Mouse (Mus musculus) midbrain, embryonic 13.5 days (tissue): ENCODE results near the gene Notch3. TPM values are rescaled to one million over a fixed set of nuclear protein-coding genes. Genes with fewer than 3 reads are reported as not detected.
"Not testable (repeated sequence)": the region's sequence is repeated elsewhere in the genome, so short reads cannot be mapped to it uniquely, and the experiment has no call there.

ENCODE experiments used
- ATAC-seq: fragments of 200-750 bp; cut with Nextera tagmentation; 2 replicates; pipeline ENCODE4 v1.8.0; 2017; ENCODE audit warnings: mild to moderate bottlenecking, moderate TSS enrichment, moderate library complexity
- H3K27ac ChIP-seq: fragments of 300-500 bp; sonication (generic); 2 replicates; pipeline ENCODE4 v1.5.1; 2015; ENCODE audit warnings: inconsistent platforms, mild to moderate bottlenecking, moderate library complexity
- H3K27me3 ChIP-seq: fragments of 300-500 bp; sonication (generic); 2 replicates; pipeline ENCODE4 v1.6.1; 2015; ENCODE audit warnings: mild to moderate bottlenecking, inconsistent platforms
- H3K36me3 ChIP-seq: fragments of 300-500 bp; sonication (generic); 2 replicates; pipeline ENCODE4 v1.6.1; 2015; ENCODE audit warnings: mild to moderate bottlenecking, inconsistent platforms
- H3K4me1 ChIP-seq: fragments of 300-500 bp; sonication (generic); replicated peaks from 2 replicates; pipeline ENCODE4 v1.6.1; 2015; ENCODE audit warnings: inconsistent platforms
- H3K4me2 ChIP-seq: fragments of 300-500 bp; sonication (generic); replicated peaks from 2 replicates; pipeline ENCODE4 v1.6.1; 2015; ENCODE audit warnings: moderate library complexity, mild to moderate bottlenecking, inconsistent platforms
- H3K4me3 ChIP-seq: fragments of 300-500 bp; sonication (generic); replicated peaks from 2 replicates; pipeline ENCODE4 v1.5.1; 2015; ENCODE audit warnings: mild to moderate bottlenecking, inconsistent platforms
- H3K9ac ChIP-seq: fragments of 300-500 bp; sonication (generic); replicated peaks from 2 replicates; pipeline ENCODE4 v1.6.1; 2015; ENCODE audit warnings: mild to moderate bottlenecking, inconsistent platforms
- H3K9me3 ChIP-seq: fragments of 300-500 bp; sonication (generic); 2 replicates; pipeline ENCODE4 v1.6.1; 2016; ENCODE audit warnings: mild to moderate bottlenecking, inconsistent platforms
- WGBS: fragments of 180-500 bp; shearing (Covaris S2); methylation state at CpG from one replicate; pipeline ENCODE4 v1.1.7; 2015; 5-methylcytosine and 5-hydroxymethylcytosine counted together
- polyA plus RNA-seq: library from polyadenylated mRNA; unstranded; fragments of >200 nt; fragmentation: Nextera tagmentation; extraction: Ambion mirVana; gene quantifications from 2 replicates; pipeline ENCODE4 v1.2.1, GENCODE M21; 2015

The Notch3 gene
- polyA plus RNA-seq, 1 experiment from 2014 or later, result 13.2 TPM

- no peak for ATAC-seq
- no peaks in the 10 kb centered on the region for H3K4me1 ChIP-seq
- no peaks in the 10 kb centered on the region for H3K27me3 ChIP-seq
- no peak overlapping the region for H3K4me2 ChIP-seq
- 88% methylated on average over 3 of the region's 3 CpGs for WGBS
- no peak overlapping the region for H3K4me3 ChIP-seq
- H3K27ac ChIP-seq, result no peak overlapping the region
- no peaks in the 10 kb centered on the region for H3K9me3 ChIP-seq
- peaks cover 61% of the 10 kb centered on the region for H3K36me3 ChIP-seq
- H3K9ac ChIP-seq, result no peak overlapping the region
These were observed 41.2 kb downstream of the Notch3 start for GRCm38 (mm10) chr17:32125407-32125806.

- H3K36me3 ChIP-seq, result peaks cover 45% of the 10 kb centered on the region
These were observed 43.1 kb downstream of the Notch3 start for GRCm38 (mm10) chr17:32123545-32123944.

GRCm38 (mm10) chr17:32122587-32122970 lies 44.1 kb downstream of the Notch3 start:
- no peak overlapping the region for H3K4me3 ChIP-seq
- WGBS, result 86% methylated on average over 14 of the region's 14 CpGs
- H3K9me3 ChIP-seq, result no peaks in the 10 kb centered on the region
- H3K36me3 ChIP-seq, result peaks cover 35% of the 10 kb centered on the region
- no peak overlapping the region for H3K9ac ChIP-seq
- no peaks in the 10 kb centered on the region for H3K27me3 ChIP-seq
- no peak overlapping the region for H3K4me2 ChIP-seq
- ATAC-seq, result no peak
- peaks cover 13% of the 10 kb centered on the region for H3K4me1 ChIP-seq
- no peak overlapping the region for H3K27ac ChIP-seq

More at GRCm38 (mm10) chr17:32123545-32123944, 43.1 kb downstream of the Notch3 start:
- no peaks in the 10 kb centered on the region for H3K9me3 ChIP-seq
- no peak overlapping the region for H3K4me3 ChIP-seq
- H3K9ac ChIP-seq, result no peak overlapping the region
- H3K4me2 ChIP-seq, result no peak overlapping the region
- H3K4me1 ChIP-seq, result peaks cover 6% of the 10 kb centered on the region; the same call in 1 of the 2 replicates
- WGBS, result 90% methylated on average over 4 of the region's 4 CpGs
- no peak for ATAC-seq
- no peak overlapping the region for H3K27ac ChIP-seq
- no peaks in the 10 kb centered on the region for H3K27me3 ChIP-seq

GRCm38 (mm10) chr17:32121833-32122586 lies 44.6 kb downstream of the Notch3 start:
- Histone ChIP-seq H3K9me3 (no peaks in the 10 kb centered on the region), H3K36me3 (peaks cover 29% of the 10 kb centered on the region), H3K9ac (no peak overlapping the region), H3K4me3 (no peak overlapping the region), H3K27ac (no peak overlapping the region), H3K4me2 (no peak overlapping the region), H3K4me1 (peaks cover 13% of the 10 kb centered on the region), H3K27me3 (no peaks in the 10 kb centered on the region)
- no peak for ATAC-seq
- WGBS, result 82% methylated on average over 19 of the region's 19 CpGs

GRCm38 (mm10) chr17:32120771-32121532 lies 45.7 kb downstream of the Notch3 start:
- no peak for ATAC-seq
- H3K27me3 ChIP-seq, result peaks cover 2% of the 10 kb centered on the region; the same call in 1 of the 2 replicates
- H3K4me2 ChIP-seq, result no peak overlapping the region
- no peak overlapping the region for H3K4me3 ChIP-seq
- WGBS, result 85% methylated on average over 9 of the region's 9 CpGs
- peaks cover 21% of the 10 kb centered on the region for H3K36me3 ChIP-seq
- H3K9me3 ChIP-seq, result no peaks in the 10 kb centered on the region
- peaks cover 13% of the 10 kb centered on the region for H3K4me1 ChIP-seq
- H3K27ac ChIP-seq, result no peak overlapping the region
- no peak overlapping the region for H3K9ac ChIP-seq

- 70% methylated on average over 16 of the region's 16 CpGs for WGBS
- Histone ChIP-seq H3K36me3 (peaks cover 17% of the 10 kb centered on the region), H3K27ac (peak overlapping the region; percentile 74), H3K4me3 (no peak overlapping the region), H3K4me2 (no peak overlapping the region), H3K4me1 (peaks cover 17% of the 10 kb centered on the region), H3K27me3 (peaks cover 13% of the 10 kb centered on the region; the same call in 1 of the 2 replicates), H3K9ac (no peak overlapping the region), H3K9me3 (no peaks in the 10 kb centered on the region)
- no peak for ATAC-seq
These were observed 47.5 kb downstream of the Notch3 start for GRCm38 (mm10) chr17:32119196-32119595.

GRCm38 (mm10) chr17:32118484-32118883 lies 48.2 kb downstream of the Notch3 start:
- Histone ChIP-seq H3K9ac (no peak overlapping the region), H3K27ac (no peak overlapping the region), H3K4me3 (0 out of 2 replicates have a peak overlapping the region, but pooled peaks have one; percentile 1), H3K9me3 (no peaks in the 10 kb centered on the region), H3K36me3 (peaks cover 13% of the 10 kb centered on the region), H3K4me1 (peaks cover 24% of the 10 kb centered on the region), H3K4me2 (peak overlapping the region; percentile 45), H3K27me3 (peaks cover 19% of the 10 kb centered on the region)
- WGBS, result 14% methylated on average over 3 of the region's 3 CpGs
- peak; percentile 35 for ATAC-seq

- Histone ChIP-seq H3K4me3 (0 out of 2 replicates have a peak overlapping the region, but pooled peaks have one; percentile 1), H3K36me3 (peaks cover 11% of the 10 kb centered on the region), H3K4me2 (peak overlapping the region; percentile 45), H3K27me3 (peaks cover 25% of the 10 kb centered on the region), H3K4me1 (peaks cover 29% of the 10 kb centered on the region)
- H3K9me3 ChIP-seq, H3K9ac ChIP-seq, H3K27ac ChIP-seq: not testable (repeated sequence)
- WGBS, result 4% methylated on average over 11 of the region's 13 CpGs
- peak; percentile 29 for ATAC-seq
These were observed 48.7 kb downstream of the Notch3 start for GRCm38 (mm10) chr17:32117872-32118421.

- 54% methylated on average over 5 of the region's 5 CpGs for WGBS
- no peaks in the 10 kb centered on the region for H3K9me3 ChIP-seq
- peaks cover 6% of the 10 kb centered on the region for H3K36me3 ChIP-seq
- H3K4me1 ChIP-seq, result peaks cover 31% of the 10 kb centered on the region
- peaks cover 27% of the 10 kb centered on the region for H3K27me3 ChIP-seq
- H3K4me2 ChIP-seq, result no peak overlapping the region
- ATAC-seq, result peak; percentile 25; the same call in 1 of the 2 replicates
- no peak overlapping the region for H3K27ac ChIP-seq
- no peak overlapping the region for H3K4me3 ChIP-seq
- H3K9ac ChIP-seq, result no peak overlapping the region
These were observed 49.3 kb downstream of the Notch3 start for GRCm38 (mm10) chr17:32117287-32117871.

GRCm38 (mm10) chr17:32116586-32117286 lies 49.9 kb downstream of the Notch3 start:
- H3K27me3 ChIP-seq, result peaks cover 27% of the 10 kb centered on the region
- peaks cover 31% of the 10 kb centered on the region for H3K4me1 ChIP-seq
- H3K4me2 ChIP-seq, result no peak overlapping the region
- no peak overlapping the region for H3K4me3 ChIP-seq
- H3K9ac ChIP-seq, result no peak overlapping the region
- WGBS, result 85% methylated on average over 6 of the region's 6 CpGs
- ATAC-seq, result no peak
- no peaks in the 10 kb centered on the region for H3K36me3 ChIP-seq
- H3K9me3 ChIP-seq, result no peaks in the 10 kb centered on the region
- no peak overlapping the region for H3K27ac ChIP-seq

GRCm38 (mm10) chr17:32114486-32114885 lies 52.2 kb downstream of the Notch3 start:
- WGBS, result 64% methylated on average over 5 of the region's 5 CpGs
- Histone ChIP-seq H3K27me3 (peaks cover 27% of the 10 kb centered on the region), H3K4me2 (peak overlapping the region; percentile 95), H3K4me1 (peaks cover 31% of the 10 kb centered on the region), H3K9ac (peak overlapping the region; percentile 62; the same call in 1 of the 2 replicates), H3K4me3 (peak overlapping the region; percentile 51)
- H3K27ac ChIP-seq, H3K36me3 ChIP-seq, H3K9me3 ChIP-seq, ATAC-seq: not testable (repeated sequence)
